Mouse (Mus musculus) liver, embryonic 14.5 days (tissue): ENCODE results near the gene B3galt1.

Experiments used
- CTCF ChIP-seq: IDR thresholded peaks from 2 replicates; pipeline ENCODE4 v1.5.1; 2016; ENCODE audit warnings: antibody characterized with exemption, low read depth, control low read depth
- EP300 ChIP-seq: IDR thresholded peaks from 2 replicates; pipeline ENCODE4 v1.6.1; 2016; ENCODE audit warnings: antibody characterized with exemption, low read depth

GRCm38 (mm10) chr2:67535347-67535746 lies 30.3 kb upstream of the B3galt1 start:
- TF ChIP-seq CTCF, result no peak
- no peak for TF ChIP-seq EP300
